Comparison of ENCODE assay signal across 10 mouse cellular contexts in genomic region chr13:97892089-97892884, GRCm38 (mm10).
DNase-seq lines count a peak whose midpoint lies in the region; ATAC-seq lines count a peak whose summit lies in the region.
"Had no signal": no experiment of that assay in that cellular context is flagged by ENCODE, and none has a peak within 500 bp of the region (broad histone marks: within the 10 kb centered on the region; RNA-seq: fewer than 3 reads in every experiment).

No protein-coding gene starts in this region.

- no peak for ATAC-seq in embryonic facial prominence, embryonic 11.5 days (replicated peaks; ENCODE audit: insufficient number of reproducible peaks, low FRiP score, low TSS enrichment, low read depth)
- ATAC-seq in limb, embryonic 13.5 days (ENCODE audit: low FRiP score, low read depth): no peak
- ATAC-seq in megakaryocyte progenitor cell, adult 5-6 weeks (replicated peaks; ENCODE audit: poor library complexity): no peak

- H3K9me3 ChIP-seq in embryonic facial prominence, embryonic 11.5 days (replicated peaks; ENCODE audit: control insufficient read depth, low read length): no peaks in the 10 kb centered on the region
- H3K9me3 ChIP-seq in embryonic facial prominence, embryonic 10.5 days: no peaks in the 10 kb centered on the region
- H3K9me3 ChIP-seq in limb, embryonic 13.5 days: no peaks in the 10 kb centered on the region

- 53% methylated on average over 15 of the region's 15 CpGs for WGBS in embryonic facial prominence, embryonic 11.5 days
- 58% methylated on average over 15 of the region's 15 CpGs for WGBS in embryonic facial prominence, embryonic 10.5 days
- WGBS in limb, embryonic 13.5 days: 36% methylated on average over 15 of the region's 15 CpGs

- no peak overlapping the region for H3K4me3 ChIP-seq in embryonic facial prominence, embryonic 11.5 days (ENCODE audit: low read depth, low read length)
- H3K4me3 ChIP-seq in embryonic facial prominence, embryonic 10.5 days: no peak overlapping the region
- H3K4me3 ChIP-seq in limb, embryonic 13.5 days: no peak overlapping the region
- H3K4me3 ChIP-seq: megakaryocyte, embryonic 14.5 days had no signal

- H3K27me3 ChIP-seq in embryonic facial prominence, embryonic 11.5 days (ENCODE audit: control insufficient read depth, insufficient read depth, low read length): no peaks in the 10 kb centered on the region
- peaks cover 14% of the 10 kb centered on the region; the same call in 1 of the 2 replicates for H3K27me3 ChIP-seq in embryonic facial prominence, embryonic 10.5 days (replicated peaks; ENCODE audit: low read depth, poor library complexity, severe bottlenecking)
- no peaks in the 10 kb centered on the region; the same call in 1 of the 2 replicates for H3K27me3 ChIP-seq in limb, embryonic 13.5 days

- no peak overlapping the region for H3K9ac ChIP-seq in embryonic facial prominence, embryonic 11.5 days (replicated peaks; ENCODE audit: low read length)
- H3K9ac ChIP-seq in limb, embryonic 13.5 days: no peak overlapping the region

- H3K4me1 ChIP-seq in embryonic facial prominence, embryonic 11.5 days (ENCODE audit: control insufficient read depth, insufficient read depth, low read length): no peaks in the 10 kb centered on the region
- peaks cover 31% of the 10 kb centered on the region for H3K4me1 ChIP-seq in embryonic facial prominence, embryonic 10.5 days
- H3K4me1 ChIP-seq in limb, embryonic 13.5 days: peaks cover 27% of the 10 kb centered on the region
- H3K4me1 ChIP-seq: megakaryocyte, embryonic 14.5 days had no signal

- no peaks in the 10 kb centered on the region for H3K36me3 ChIP-seq in embryonic facial prominence, embryonic 11.5 days (replicated peaks; ENCODE audit: control insufficient read depth, insufficient read depth, low read depth, low read length)
- no peaks in the 10 kb centered on the region for H3K36me3 ChIP-seq in embryonic facial prominence, embryonic 10.5 days (replicated peaks)
- H3K36me3 ChIP-seq in limb, embryonic 13.5 days: no peaks in the 10 kb centered on the region

- peak; percentile 54 for DNase-seq in embryonic facial prominence, embryonic 11.5 days (ENCODE audit: low spot score)
- DNase-seq in embryonic facial prominence, embryonic 10.5 days (ENCODE audit: low spot score): no peak
- DNase-seq in right cerebral cortex, postnatal 10 days (ENCODE audit: low spot score in 2 of 2): peak; percentile 43 to 77
- no peak for DNase-seq in right cerebral cortex, postnatal 4 days
- DNase-seq in adrenal gland, postnatal 14 days: no peak
- no peak for DNase-seq in heart, adult 18-20 months
- DNase-seq: heart, adult 11 months had no signal

- H3K4me2 ChIP-seq in embryonic facial prominence, embryonic 11.5 days (ENCODE audit: low read depth, low read length): no peak overlapping the region
- H3K4me2 ChIP-seq in limb, embryonic 13.5 days (replicated peaks): peak overlapping the region; percentile 24; the same call in 1 of the 2 replicates

- no peak overlapping the region for H3K27ac ChIP-seq in embryonic facial prominence, embryonic 11.5 days (replicated peaks; ENCODE audit: low read depth, low read length)
- H3K27ac ChIP-seq in embryonic facial prominence, embryonic 10.5 days (replicated peaks): no peak overlapping the region
- H3K27ac ChIP-seq in limb, embryonic 13.5 days: no peak overlapping the region

Comparison
In these comparisons a context has a peak if more than half of its experiments do, and no peak if none do; other contexts are left out.
1. DNase-seq: peak in embryonic facial prominence, embryonic 11.5 days (single experiment) and right cerebral cortex, postnatal 10 days (2 of 2); none in embryonic facial prominence, embryonic 10.5 days (single experiment), right cerebral cortex, postnatal 4 days (single experiment), adrenal gland, postnatal 14 days (single experiment) and heart, adult 18-20 months (0 of 2).